Mouse (Mus musculus) thymus, adult 18-20 months (tissue): ENCODE measurements around the gene Usb1.

Source experiments
- DNase-seq, 2 experiments: peaks; one replicate each; pipeline ENCODE4 v3.0.0; 2022; ENCODE audit warnings: mixed read lengths in 2 of 2

Gene Usb1

GRCm38 (mm10) chr8:95341721-95342120 lies 9.6 kb downstream of the Usb1 start:
- DNase-seq, result no peak

GRCm38 (mm10) chr8:95344668-95345067 lies 12.6 kb downstream of the Usb1 start:
- DNase-seq, result no peak

GRCm38 (mm10) chr8:95346643-95347545 lies 14.8 kb downstream of the Usb1 start:
- peak in 1 of 2 experiments; percentile 42 for DNase-seq

GRCm38 (mm10) chr8:95348356-95348755 lies 16.3 kb downstream of the Usb1 start:
- DNase-seq, result no peak

GRCm38 (mm10) chr8:95348811-95349630 lies 16.9 kb downstream of the Usb1 start:
- DNase-seq, result no peak

- no peak for DNase-seq
These were observed 19.4 kb downstream of the Usb1 start for GRCm38 (mm10) chr8:95351461-95351860.

- DNase-seq, result no peak
These were observed 20.2 kb downstream of the Usb1 start, which contains the start of gene Mmp15 for GRCm38 (mm10) chr8:95352151-95352870. Gene Mmp15 (plus strand): TSS chr8:95352268.

- no peak for DNase-seq
These were observed 21.1 kb downstream of the Usb1 start for GRCm38 (mm10) chr8:95352871-95353866.

- DNase-seq, result no peak
These were observed 22.5 kb downstream of the Usb1 start for GRCm38 (mm10) chr8:95354606-95355005.

GRCm38 (mm10) chr8:95358550-95359411 lies 26.7 kb downstream of the Usb1 start:
- DNase-seq, result no peak

- DNase-seq, result no peak
These were observed 28.3 kb downstream of the Usb1 start for GRCm38 (mm10) chr8:95360181-95361015.

GRCm38 (mm10) chr8:95361016-95361341 lies 28.9 kb downstream of the Usb1 start:
- DNase-seq, result no peak

GRCm38 (mm10) chr8:95362272-95362671 lies 30.2 kb downstream of the Usb1 start:
- no peak for DNase-seq

- no peak for DNase-seq
These were observed 31.8 kb downstream of the Usb1 start for GRCm38 (mm10) chr8:95363849-95364248.

GRCm38 (mm10) chr8:95369581-95370326 lies 37.7 kb downstream of the Usb1 start:
- DNase-seq, result peak; percentile 55 to 63

- DNase-seq, result no peak
These were observed 41.4 kb downstream of the Usb1 start for GRCm38 (mm10) chr8:95373389-95374002.

GRCm38 (mm10) chr8:95374429-95374828 lies 42.3 kb downstream of the Usb1 start:
- DNase-seq, result no peak

GRCm38 (mm10) chr8:95375374-95375930 lies 43.4 kb downstream of the Usb1 start:
- DNase-seq, result no peak
